Mouse (Mus musculus) G1E (cell line): Measurements from ENCODE around the gene Nop2. TPM values are rescaled to one million over a fixed set of nuclear protein-coding genes. Genes with fewer than 3 reads are reported as not detected.
A peak's percentile ranks its signal among the peaks of the same experiment; 100 is the strongest.

ENCODE experiments used
- ATAC-seq: 2 replicates; pipeline ENCODE4 v1.8.0; 2016; ENCODE audit warnings: mild to moderate bottlenecking; ENCODE audit not compliant: insufficient number of reproducible peaks, poor library complexity, low FRiP score, severe bottlenecking; ENCODE audit errors: extremely low read depth
- DNase-seq: peaks from one replicate; pipeline ENCODE4 v3.0.0; 2012; ENCODE audit warnings: low spot score
- H3K27me3 ChIP-seq: 2 replicates; pipeline ENCODE4 v1.6.1; 2012; ENCODE audit warnings: mild to moderate bottlenecking, low read length, inconsistent platforms; ENCODE audit not compliant: insufficient read depth
- H3K36me3 ChIP-seq: replicated peaks from 2 replicates; pipeline ENCODE3; 2012; ENCODE audit warnings: mild to moderate bottlenecking, inconsistent platforms
- H3K4me1 ChIP-seq: 2 replicates; pipeline ENCODE4 v1.6.1; 2012; ENCODE audit warnings: low read depth, low read length, inconsistent platforms, mixed read lengths; ENCODE audit not compliant: insufficient read depth
- H3K4me3 ChIP-seq: 2 replicates; pipeline ENCODE4 v1.5.1; 2012; ENCODE audit warnings: low read depth, mild to moderate bottlenecking, inconsistent platforms, low read length, moderate library complexity, mixed read lengths
- H3K9me3 ChIP-seq: replicated peaks from 2 replicates; pipeline ENCODE4 v1.6.1; 2012; ENCODE audit warnings: inconsistent platforms
- CTCF ChIP-seq: IDR thresholded peaks from 2 replicates; pipeline ENCODE4 v1.5.1; 2012; ENCODE audit warnings: low read depth, low read length, inconsistent platforms, mixed read lengths
- GATA1 ChIP-seq: IDR thresholded peaks from 2 replicates; pipeline ENCODE4 v1.6.1; 2012; ENCODE audit warnings: borderline replicate concordance, low read length, inconsistent platforms, mixed read lengths
- GATA2 ChIP-seq: IDR thresholded peaks from 2 replicates; pipeline ENCODE4 v1.6.1; 2012; ENCODE audit warnings: low read depth, low read length, inconsistent platforms, borderline replicate concordance
- POLR2AphosphoS5 ChIP-seq: IDR thresholded peaks from 2 replicates; pipeline ENCODE4 v1.6.1; 2012; ENCODE audit warnings: low read depth, low read length, inconsistent platforms; ENCODE audit not compliant: insufficient replicate concordance
- TAL1 ChIP-seq: conservative IDR thresholded peaks from 2 replicates; pipeline ENCODE4 v1.6.1; 2012; ENCODE audit warnings: low read depth, low read length, inconsistent platforms, mixed read lengths
- polyA plus RNA-seq: library from polyadenylated mRNA; stranded (reverse); fragments of >175 nt; gene quantifications from 2 replicates; pipeline ENCODE4 v1.2.3, GENCODE M21; 2012
- total RNA-seq, 2 experiments: library from RNA; stranded (forward) in 1 of 2; stranded (reverse) in 1 of 2; fragments of 200-1000 nt in 1 of 2; fragments of >200 nt in 1 of 2; fragmentation: Nextera tagmentation in 1 of 2; gene quantifications; 2 replicates each; pipeline ENCODE4 v1.2.3; 2014 to 2017

Nop2 gene
- total and polyA plus RNA-seq, 3 experiments, result 56.9 to 90.0 (median 87.7) TPM

- Histone ChIP-seq H3K36me3 (peaks cover 89% of the 10 kb centered on the region), H3K4me3 (peak overlapping the region; percentile 87), H3K4me1 (peaks cover 86% of the 10 kb centered on the region), H3K27me3 (no peaks in the 10 kb centered on the region), H3K9me3 (no peaks in the 10 kb centered on the region)
- TF ChIP-seq GATA2 (no peak), TAL1 (no peak), POLR2AphosphoS5 (no peak), CTCF (no peak), GATA1 (no peak)
- no peak for ATAC-seq
- no peak for DNase-seq
These were observed 13.8 kb downstream of the Nop2 start for GRCm38 (mm10) chr6:125145479-125145951.

GRCm38 (mm10) chr6:125146148-125146547 lies 14.4 kb downstream of the Nop2 start:
- Histone ChIP-seq H3K4me1 (peaks cover 84% of the 10 kb centered on the region), H3K4me3 (peak overlapping the region; percentile 87; the same call in 1 of the 2 replicates), H3K27me3 (no peaks in the 10 kb centered on the region), H3K9me3 (no peaks in the 10 kb centered on the region), H3K36me3 (peaks cover 89% of the 10 kb centered on the region)
- ATAC-seq (no peak), DNase-seq (no peak)
- no peak for TF ChIP-seq TAL1
- no peak for TF ChIP-seq GATA2
- TF ChIP-seq POLR2AphosphoS5, result no peak
- TF ChIP-seq CTCF, result no peak
- TF ChIP-seq GATA1, result no peak

- H3K36me3 ChIP-seq, result peaks cover 89% of the 10 kb centered on the region
These were observed 15.1 kb downstream of the Nop2 start for GRCm38 (mm10) chr6:125146797-125147196.

GRCm38 (mm10) chr6:125147329-125147728 lies 15.6 kb downstream of the Nop2 start:
- H3K9me3 ChIP-seq, result no peaks in the 10 kb centered on the region
- no peak for TF ChIP-seq POLR2AphosphoS5
- TF ChIP-seq TAL1, result no peak
- no peak for TF ChIP-seq CTCF
- no peak for TF ChIP-seq GATA2
- no peak for TF ChIP-seq GATA1
- DNase-seq, result no peak
- H3K27me3 ChIP-seq, result no peaks in the 10 kb centered on the region
- peak overlapping the region; percentile 87; the same call in 1 of the 2 replicates for H3K4me3 ChIP-seq
- H3K4me1 ChIP-seq, result peaks cover 85% of the 10 kb centered on the region
- H3K36me3 ChIP-seq, result peaks cover 87% of the 10 kb centered on the region
- no peak for ATAC-seq

More at GRCm38 (mm10) chr6:125146797-125147196, 15.1 kb downstream of the Nop2 start:
- ATAC-seq (0 out of 2 replicates have a peak, but pooled peaks have one; percentile 19), DNase-seq (no peak)
- no peaks in the 10 kb centered on the region for H3K9me3 ChIP-seq
- peaks cover 83% of the 10 kb centered on the region for H3K4me1 ChIP-seq
- TF ChIP-seq GATA2 (no peak), POLR2AphosphoS5 (no peak), TAL1 (no peak), CTCF (no peak), GATA1 (no peak)
- peak overlapping the region; percentile 87; the same call in 1 of the 2 replicates for H3K4me3 ChIP-seq
- H3K27me3 ChIP-seq, result no peaks in the 10 kb centered on the region

- no peaks in the 10 kb centered on the region for H3K27me3 ChIP-seq
- DNase-seq (no peak), ATAC-seq (no peak)
- H3K36me3 ChIP-seq, result peaks cover 88% of the 10 kb centered on the region
- TF ChIP-seq GATA1 (no peak), CTCF (no peak), TAL1 (no peak), POLR2AphosphoS5 (no peak), GATA2 (no peak)
- H3K4me3 ChIP-seq, result peak overlapping the region; percentile 40; the same call in 1 of the 2 replicates
- H3K4me1 ChIP-seq, result peaks cover 88% of the 10 kb centered on the region
- no peaks in the 10 kb centered on the region for H3K9me3 ChIP-seq
These were observed 16.7 kb downstream of the Nop2 start for GRCm38 (mm10) chr6:125148251-125148925.

- no peaks in the 10 kb centered on the region for H3K27me3 ChIP-seq
- H3K4me1 ChIP-seq, result peaks cover 88% of the 10 kb centered on the region
- peaks cover 88% of the 10 kb centered on the region for H3K36me3 ChIP-seq
- TF ChIP-seq GATA2, result no peak
- no peak for TF ChIP-seq POLR2AphosphoS5
- TF ChIP-seq GATA1, result no peak
- no peak for TF ChIP-seq TAL1
- no peak for TF ChIP-seq CTCF
- ATAC-seq (no peak), DNase-seq (no peak)
- H3K4me3 ChIP-seq, result peak overlapping the region; percentile 40; the same call in 1 of the 2 replicates
- no peaks in the 10 kb centered on the region for H3K9me3 ChIP-seq
These were observed 17.3 kb downstream of the Nop2 start for GRCm38 (mm10) chr6:125148926-125149568.
